Mouse (Mus musculus): ENCODE data around the gene Vmn2r99. TPM values are rescaled to one million over a fixed set of nuclear protein-coding genes. Genes with fewer than 3 reads are reported as not detected.

Vmn2r99 gene
- polyA plus RNA-seq (2015; fragmentation: Nextera tagmentation; extraction: Ambion mirVana) = not detected in 2 replicates

GRCm38 (mm10) chr17:19361649-19362048, at the start of gene Vmn2r99:
Gene Vmn2r99 (plus strand): TSS chr17:19361949.
- Histone ChIP-seq H3K9me3 (replicated peaks; ENCODE audit: control insufficient read depth, low read length, poor library complexity, severe bottlenecking) (peaks cover 5% of the 10 kb centered on the region; the same call in 1 of the 2 replicates), H3K36me3 (ENCODE audit: control insufficient read depth, insufficient read depth, low read length) (no peaks in the 10 kb centered on the region), H3K4me2 (ENCODE audit: low read length) (no peak within 1 kb of the TSS), H3K9ac (ENCODE audit: low read depth, low read length) (no peak within 1 kb of the TSS), H3K27ac (ENCODE audit: low read length) (no peak within 1 kb of the TSS), H3K4me3 (ENCODE audit: low read depth, low read length) (no peak within 1 kb of the TSS), H3K27me3 (ENCODE audit: control insufficient read depth, insufficient read depth, low read depth, low read length) (no peaks in the 10 kb centered on the region), H3K4me1 (ENCODE audit: control insufficient read depth, insufficient read depth, low read length) (no peaks in the 10 kb centered on the region)
- no peak for ATAC-seq

GRCm38 (mm10) chr17:19437623-19438022, 75.9 kb downstream of the Vmn2r99 start:
- H3K36me3 ChIP-seq (ENCODE audit: control insufficient read depth, insufficient read depth, low read length) = no peaks in the 10 kb centered on the region
- no peaks in the 10 kb centered on the region for H3K4me1 ChIP-seq (ENCODE audit: control insufficient read depth, insufficient read depth, low read length)
- H3K4me2 ChIP-seq (ENCODE audit: low read length) = no peak overlapping the region
- WGBS = 94% methylated on average over 3 of the region's 3 CpGs
- no peak overlapping the region for H3K27ac ChIP-seq (ENCODE audit: low read length)
- no peak overlapping the region for H3K9ac ChIP-seq (ENCODE audit: low read depth, low read length)
- H3K4me3 ChIP-seq (ENCODE audit: low read depth, low read length) = no peak overlapping the region
- peaks cover 12% of the 10 kb centered on the region for H3K9me3 ChIP-seq (replicated peaks; ENCODE audit: control insufficient read depth, low read length, poor library complexity, severe bottlenecking)
- H3K27me3 ChIP-seq (ENCODE audit: control insufficient read depth, insufficient read depth, low read depth, low read length) = no peaks in the 10 kb centered on the region
- ATAC-seq = no peak

GRCm38 (mm10) chr17:19444932-19445331, 83.2 kb downstream of the Vmn2r99 start:
- Histone ChIP-seq H3K36me3 (ENCODE audit: control insufficient read depth, insufficient read depth, low read length) (no peaks in the 10 kb centered on the region), H3K9me3 (replicated peaks; ENCODE audit: control insufficient read depth, low read length, poor library complexity, severe bottlenecking) (peaks cover 11% of the 10 kb centered on the region; the same call in 1 of the 2 replicates), H3K4me2 (ENCODE audit: low read length) (no peak overlapping the region), H3K27ac (ENCODE audit: low read length) (no peak overlapping the region), H3K4me3 (ENCODE audit: low read depth, low read length) (no peak overlapping the region), H3K4me1 (ENCODE audit: control insufficient read depth, insufficient read depth, low read length) (no peaks in the 10 kb centered on the region), H3K27me3 (ENCODE audit: control insufficient read depth, insufficient read depth, low read depth, low read length) (no peaks in the 10 kb centered on the region), H3K9ac (ENCODE audit: low read depth, low read length) (no peak overlapping the region)
- ATAC-seq = no peak
- 95% methylated on average over 1 of the region's 1 CpGs for WGBS

Other genes with a start within 250 kb of the Vmn2r99 start
- not detected in 2 replicates for gene Vmn2r100, start 142.8 kb downstream of the Vmn2r99 start, polyA plus RNA-seq (2015; fragmentation: Nextera tagmentation; extraction: Ambion mirVana)
- not detected in 2 replicates for gene Vmn2r101, start 215.3 kb downstream of the Vmn2r99 start, polyA plus RNA-seq (2015; fragmentation: Nextera tagmentation; extraction: Ambion mirVana)